Comparison of ENCODE assay signal across 15 mouse cellular contexts in the genomic region with DNA sequence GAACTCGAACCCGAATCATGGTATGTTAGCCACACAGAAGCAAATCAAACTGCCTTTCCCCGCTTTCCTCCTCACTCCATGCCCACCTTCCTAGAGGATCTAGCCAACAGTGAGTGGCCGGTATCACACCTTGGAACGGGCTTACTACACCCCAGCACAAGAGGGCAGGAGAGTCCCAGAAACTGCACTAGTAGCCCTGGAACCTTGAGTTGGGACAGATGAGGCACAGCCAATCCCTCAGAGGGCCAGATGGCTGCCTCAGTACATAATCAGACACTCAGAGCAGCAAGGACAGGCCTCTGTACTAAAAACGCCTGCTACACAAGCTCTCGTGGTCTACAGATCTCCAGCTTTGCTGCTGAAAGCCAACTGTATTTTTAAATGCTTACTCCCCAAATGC.
DNase-seq lines count a peak whose midpoint lies in the region; ATAC-seq and TF ChIP-seq lines count a peak whose summit lies in the region.
"Had no signal": no experiment of that assay in that cellular context is flagged by ENCODE, and none has a peak within 500 bp of the region (broad histone marks: within the 10 kb centered on the region; RNA-seq: fewer than 3 reads in every experiment).

No protein-coding gene starts in this region.

- H3K4me1 ChIP-seq in hindbrain, postnatal 0 days (ENCODE audit: insufficient read depth, low read length): no peaks in the 10 kb centered on the region
- H3K4me1 ChIP-seq in hindbrain, embryonic 13.5 days (replicated peaks): no peaks in the 10 kb centered on the region
- no peaks in the 10 kb centered on the region for H3K4me1 ChIP-seq in midbrain, postnatal 0 days (ENCODE audit: insufficient read depth, low read length)
- H3K4me1 ChIP-seq in midbrain, embryonic 16.5 days (ENCODE audit: control insufficient read depth, insufficient read depth, low read length): peaks cover 4% of the 10 kb centered on the region; the same call in 1 of the 2 replicates
- H3K4me1 ChIP-seq: midbrain, embryonic 12.5 days had no signal

- no peak overlapping the region for H3K4me2 ChIP-seq in hindbrain, postnatal 0 days (ENCODE audit: low read depth, low read length)
- H3K4me2 ChIP-seq in hindbrain, embryonic 13.5 days: no peak overlapping the region
- H3K4me2 ChIP-seq in midbrain, postnatal 0 days (ENCODE audit: low read depth, low read length, poor library complexity, severe bottlenecking): no peak overlapping the region
- no peak overlapping the region for H3K4me2 ChIP-seq in midbrain, embryonic 16.5 days (ENCODE audit: low read length)
- H3K4me2 ChIP-seq: embryonic facial prominence, embryonic 12.5 days; midbrain, embryonic 12.5 days had no signal

- no peaks in the 10 kb centered on the region for H3K27me3 ChIP-seq in hindbrain, postnatal 0 days (ENCODE audit: insufficient read depth, low read length)
- H3K27me3 ChIP-seq in hindbrain, embryonic 13.5 days: no peaks in the 10 kb centered on the region
- no peaks in the 10 kb centered on the region for H3K27me3 ChIP-seq in midbrain, postnatal 0 days (ENCODE audit: insufficient read depth, low read length)
- H3K27me3 ChIP-seq in midbrain, embryonic 16.5 days (ENCODE audit: control insufficient read depth, insufficient read depth, low read depth, low read length): no peaks in the 10 kb centered on the region
- H3K27me3 ChIP-seq: embryonic facial prominence, embryonic 12.5 days; midbrain, embryonic 12.5 days had no signal

- H3K27ac ChIP-seq in hindbrain, postnatal 0 days: no peak overlapping the region
- no peak overlapping the region for H3K27ac ChIP-seq in hindbrain, embryonic 13.5 days
- H3K27ac ChIP-seq in midbrain, postnatal 0 days (ENCODE audit: low read depth, low read length): no peak overlapping the region
- no peak overlapping the region for H3K27ac ChIP-seq in midbrain, embryonic 16.5 days (ENCODE audit: low read length)
- H3K27ac ChIP-seq: embryonic facial prominence, embryonic 12.5 days; liver, embryonic 14.5 days; midbrain, embryonic 12.5 days had no signal

- 90% methylated on average over 7 of the region's 7 CpGs for WGBS in hindbrain, postnatal 0 days
- WGBS in hindbrain, embryonic 13.5 days: 86% methylated on average over 7 of the region's 7 CpGs
- WGBS in midbrain, postnatal 0 days: 92% methylated on average over 7 of the region's 7 CpGs
- WGBS in midbrain, embryonic 16.5 days: 90% methylated on average over 7 of the region's 7 CpGs

- peaks cover 7% of the 10 kb centered on the region; the same call in 1 of the 2 replicates for H3K36me3 ChIP-seq in hindbrain, postnatal 0 days (ENCODE audit: insufficient read depth, low read length)
- peaks cover 18% of the 10 kb centered on the region for H3K36me3 ChIP-seq in hindbrain, embryonic 13.5 days
- peaks cover 9% of the 10 kb centered on the region for H3K36me3 ChIP-seq in midbrain, postnatal 0 days (ENCODE audit: insufficient read depth, low read length)
- H3K36me3 ChIP-seq in midbrain, embryonic 16.5 days (ENCODE audit: control insufficient read depth, insufficient read depth, low read length): peaks cover 3% of the 10 kb centered on the region; the same call in 1 of the 2 replicates

- H3K9me3 ChIP-seq in hindbrain, postnatal 0 days (ENCODE audit: low read length): no peaks in the 10 kb centered on the region
- H3K9me3 ChIP-seq in hindbrain, embryonic 13.5 days: no peaks in the 10 kb centered on the region
- no peaks in the 10 kb centered on the region for H3K9me3 ChIP-seq in midbrain, postnatal 0 days (ENCODE audit: low read length)
- no peaks in the 10 kb centered on the region for H3K9me3 ChIP-seq in midbrain, embryonic 16.5 days (replicated peaks; ENCODE audit: control insufficient read depth, low read length, poor library complexity, severe bottlenecking)
- H3K9me3 ChIP-seq: embryonic facial prominence, embryonic 12.5 days; midbrain, embryonic 12.5 days had no signal

- no peak overlapping the region for H3K4me3 ChIP-seq in hindbrain, postnatal 0 days (ENCODE audit: low read length)
- no peak overlapping the region for H3K4me3 ChIP-seq in hindbrain, embryonic 13.5 days
- H3K4me3 ChIP-seq in midbrain, postnatal 0 days (ENCODE audit: low read depth, low read length): no peak overlapping the region
- no peak overlapping the region for H3K4me3 ChIP-seq in midbrain, embryonic 16.5 days (ENCODE audit: low read depth, low read length)
- H3K4me3 ChIP-seq: embryonic facial prominence, embryonic 12.5 days; midbrain, embryonic 12.5 days had no signal

- TF ChIP-seq CTCF in hindbrain, postnatal 0 days (IDR thresholded peaks at IDR 0.05; ENCODE audit: low read depth): peak; percentile 45
- TF ChIP-seq CTCF in midbrain, postnatal 0 days (IDR thresholded peaks at IDR 0.05): peak; percentile 31; the same call in 1 of the 2 replicates

- H3K9ac ChIP-seq in hindbrain, postnatal 0 days (replicated peaks; ENCODE audit: low read length): no peak overlapping the region
- H3K9ac ChIP-seq in hindbrain, embryonic 13.5 days: no peak overlapping the region
- H3K9ac ChIP-seq in midbrain, postnatal 0 days (replicated peaks; ENCODE audit: low read length, poor library complexity, severe bottlenecking): no peak overlapping the region
- no peak overlapping the region for H3K9ac ChIP-seq in midbrain, embryonic 16.5 days (ENCODE audit: low read depth, low read length)
- H3K9ac ChIP-seq: embryonic facial prominence, embryonic 12.5 days; liver, embryonic 14.5 days; midbrain, embryonic 12.5 days had no signal

- no peak for ATAC-seq in hindbrain, postnatal 0 days
- no peak for ATAC-seq in hindbrain, embryonic 13.5 days (ENCODE audit: low FRiP score)
- ATAC-seq in midbrain, postnatal 0 days (ENCODE audit: low FRiP score): no peak
- ATAC-seq in midbrain, embryonic 16.5 days: no peak
- ATAC-seq: intestine, embryonic 16.5 days had no signal

- no peak for DNase-seq in hindbrain, postnatal 0 days (ENCODE audit: low spot score)
- DNase-seq in midbrain, postnatal 0 days (ENCODE audit: low spot score): no peak
- DNase-seq in ZHBTc4 (ENCODE audit: low read depth, low spot score) (peak; percentile 53), liver (no peak)
- DNase-seq in adrenal gland, postnatal 4 days (ENCODE audit: low spot score in 2 of 2): no peak
- DNase-seq: adrenal gland, adult 8-10 months; gastrocnemius, postnatal 36 days; kidney, postnatal 10 days; thymus, adult 18-20 months had no signal
